Mouse (Mus musculus): Measurements from ENCODE around the gene Cdkl1.

Cdkl1 gene

GRCm38 (mm10) chr12:69733923-69734322, 57.1 kb downstream of the Cdkl1 start:
- DNase-seq, result no peak

- DNase-seq, result peak; percentile 34
Measured at GRCm38 (mm10) chr12:69733518-69733917, 57.5 kb downstream of the Cdkl1 start.

DNA sequence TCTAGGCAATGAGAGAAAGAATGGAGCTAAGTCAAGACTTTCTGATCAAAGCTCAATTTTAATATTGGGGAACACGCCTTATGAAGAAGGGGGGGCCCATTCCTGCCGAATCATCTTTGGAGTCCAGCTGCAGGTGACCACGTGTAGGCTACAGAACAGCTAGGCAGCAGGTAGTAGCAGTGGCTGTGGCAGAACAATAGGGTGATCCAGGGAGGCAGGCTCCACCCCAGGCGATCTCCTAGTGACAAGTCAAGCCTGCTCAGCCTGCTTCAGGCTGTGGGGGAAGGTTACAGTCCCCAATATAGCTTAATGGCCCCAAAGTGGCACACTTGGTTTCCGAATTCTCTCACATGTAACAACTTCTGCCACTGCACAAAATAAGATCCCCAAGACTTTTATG, 58.8 kb downstream of the Cdkl1 start:
- DNase-seq, result no peak

GRCm38 (mm10) chr12:69730306-69730705, 60.8 kb downstream of the Cdkl1 start:
- DNase-seq, result no peak

DNA sequence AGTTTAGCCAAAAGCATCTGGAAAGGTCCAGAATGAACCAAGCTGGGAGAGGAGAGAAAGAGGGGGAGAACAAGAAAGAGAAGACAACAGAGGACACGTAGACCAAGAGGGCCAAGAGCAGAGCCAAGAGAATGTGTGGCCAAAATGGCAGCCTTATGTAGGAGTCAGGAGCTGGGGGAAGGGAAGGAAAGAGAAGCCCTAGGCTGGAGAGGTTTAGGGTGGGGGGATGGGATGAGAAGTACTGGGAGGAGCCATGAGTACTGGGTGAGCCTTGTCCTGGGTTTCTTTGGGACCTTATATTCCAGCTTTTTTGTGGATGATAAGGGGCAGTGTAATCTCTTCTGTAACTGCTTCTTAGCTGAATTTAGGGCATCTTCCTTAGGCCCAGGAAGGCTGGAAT, 61.8 kb downstream of the Cdkl1 start:
- DNase-seq, result no peak

DNA sequence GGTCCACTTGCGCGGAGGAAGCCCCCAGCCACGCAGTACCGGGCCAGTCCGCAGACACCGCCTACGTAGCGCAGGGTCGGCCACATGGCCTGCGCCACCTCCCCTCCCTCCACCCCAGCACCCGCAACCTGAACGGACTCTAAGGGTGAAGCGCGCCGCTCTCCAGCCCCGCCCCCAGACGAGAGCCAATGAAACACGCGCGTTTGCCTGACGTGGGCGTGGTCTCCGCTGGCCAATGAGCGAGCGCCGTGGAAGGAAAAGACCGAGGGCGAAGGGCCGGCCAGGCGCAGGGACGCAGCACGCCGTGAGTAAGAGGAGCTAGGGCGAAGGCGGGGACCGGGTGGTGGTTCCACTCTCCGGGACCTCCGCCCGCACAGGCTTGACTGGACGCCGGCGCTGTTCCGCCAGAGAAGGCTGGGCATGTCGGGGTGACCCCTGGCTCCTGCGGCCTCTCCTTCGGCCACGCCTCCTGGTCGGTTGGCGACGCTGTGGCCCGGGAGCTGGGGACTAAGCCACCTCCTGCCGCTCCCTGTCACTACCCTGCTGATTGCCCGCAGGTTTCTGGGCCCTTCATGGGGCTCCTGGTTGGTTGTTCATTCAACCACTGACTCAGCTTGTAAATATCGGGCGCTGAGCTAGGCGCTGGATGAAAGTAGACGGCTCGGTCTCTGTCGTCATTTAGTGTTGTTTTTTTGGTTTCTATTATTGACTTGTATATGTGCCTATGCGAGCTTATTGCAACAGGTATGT, 66.2 kb downstream of the Cdkl1 start, which contains the start of the genes L2hgdh and Atp5s:
Gene L2hgdh (minus strand): TSS at position 163 of the 750 bp plus-strand sequence.
Gene Atp5s (plus strand): TSS at position 240 of the 750 bp plus-strand sequence.
- peak; percentile 98 for DNase-seq

DNA sequence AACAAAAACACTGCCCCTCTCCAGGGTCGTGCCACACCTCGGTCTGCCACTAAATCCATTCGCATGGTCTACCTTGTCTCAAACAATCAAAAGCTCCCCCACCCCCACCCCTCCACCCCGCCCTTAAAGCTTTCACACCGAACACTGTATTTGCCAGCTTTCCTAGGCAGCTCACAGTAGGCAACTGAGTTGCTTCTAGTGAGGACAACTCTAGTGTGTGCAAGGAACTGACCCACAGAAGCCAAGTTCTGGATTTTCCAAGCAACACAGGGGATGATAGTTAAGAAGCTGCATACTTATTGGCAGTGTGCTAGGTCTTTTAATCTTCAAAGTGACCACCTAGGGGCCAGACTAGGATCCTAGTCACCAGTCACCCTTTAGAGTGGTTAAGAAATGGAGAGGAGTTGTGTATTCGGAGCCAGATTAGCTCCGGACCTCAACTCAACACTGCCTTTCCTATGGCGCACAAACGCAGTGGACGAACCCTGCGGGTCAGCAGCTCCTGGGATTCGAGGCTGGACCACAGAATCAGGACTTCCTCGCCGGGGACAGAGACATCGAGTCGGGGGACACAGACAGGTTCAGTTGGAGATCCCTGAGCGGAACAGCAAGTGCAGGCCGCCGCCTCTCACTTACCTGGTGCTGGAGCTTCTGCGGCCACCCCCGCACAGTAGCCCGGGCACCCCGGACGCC, 66.9 kb downstream of the Cdkl1 start:
- no peak for DNase-seq

DNA sequence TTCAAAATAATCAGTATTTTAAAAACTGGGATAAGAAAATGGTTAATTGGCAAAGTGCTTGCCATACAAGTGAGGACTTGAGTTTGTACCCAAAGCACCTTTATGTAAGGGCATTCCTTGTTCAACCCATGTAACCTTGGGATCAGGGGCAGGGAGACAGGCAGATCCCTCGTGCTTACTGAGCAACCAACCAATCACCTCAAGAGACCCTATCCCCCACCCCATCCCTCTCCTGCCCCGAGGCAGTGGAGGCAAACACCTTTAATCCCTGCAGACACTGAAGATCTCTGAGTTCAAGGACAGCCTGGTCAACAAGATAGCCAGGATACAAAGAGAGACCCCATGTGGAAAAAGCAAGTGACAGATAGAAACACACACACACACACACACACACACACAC, 67.7 kb downstream of the Cdkl1 start:
- no peak for DNase-seq

GRCm38 (mm10) chr12:69722857-69723256, 68.2 kb downstream of the Cdkl1 start:
- DNase-seq, result no peak

DNA sequence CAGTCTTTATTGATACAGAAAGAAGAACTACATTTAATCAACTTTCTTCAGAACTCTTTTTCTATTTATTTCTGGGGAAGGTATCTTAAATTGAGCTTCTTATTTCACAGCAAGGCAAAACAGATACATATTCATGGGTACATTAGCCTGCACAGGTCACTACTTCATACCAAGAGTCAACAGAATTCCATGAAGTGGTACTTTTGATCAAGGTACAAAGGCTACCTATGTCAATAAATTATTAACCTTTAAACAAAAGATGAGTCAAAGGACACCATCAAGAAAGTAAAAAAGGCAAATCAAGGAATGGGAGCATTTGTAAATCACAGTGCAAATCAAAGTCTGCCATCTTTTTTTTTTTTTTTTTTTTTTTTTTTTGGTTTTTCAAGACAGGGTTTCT, 77.4 kb downstream of the Cdkl1 start:
- no peak for DNase-seq

DNA sequence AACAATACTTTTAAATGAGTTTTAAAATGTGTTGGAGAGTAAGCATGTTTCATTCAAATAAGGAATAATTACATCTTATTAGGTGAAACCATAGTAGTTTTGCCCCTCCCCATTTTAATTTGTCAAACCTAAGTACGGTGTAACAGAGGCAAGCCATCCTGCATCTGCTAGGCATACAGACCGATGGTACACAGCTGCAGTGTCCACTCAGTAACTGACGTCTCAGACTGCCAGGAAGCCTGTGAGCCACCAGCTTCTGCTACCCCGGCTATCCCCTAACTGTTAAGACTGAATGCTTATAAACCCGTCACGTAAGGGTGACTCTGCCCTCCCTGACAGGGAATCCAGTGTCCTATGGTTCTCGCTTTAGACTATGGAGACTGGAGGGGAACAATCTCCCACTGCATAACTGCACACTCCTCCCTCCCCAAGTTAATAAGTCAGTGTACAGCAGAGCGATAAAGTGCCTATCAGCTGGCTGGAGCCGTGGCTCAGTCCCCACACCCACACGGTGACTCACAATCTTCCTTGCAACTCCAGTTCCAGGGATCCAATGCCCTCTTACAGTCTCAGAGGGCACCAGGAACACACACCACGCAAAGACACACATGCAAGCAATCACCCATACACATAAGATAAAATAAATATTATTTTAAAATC, 86.1 kb downstream of the Cdkl1 start:
- DNase-seq, result no peak

- DNase-seq, result no peak
Measured at GRCm38 (mm10) chr12:69698352-69698751, 92.7 kb downstream of the Cdkl1 start.

Data from lung, postnatal 10 days (tissue).